Mouse (Mus musculus): Measurements from ENCODE around the gene Mdp1. TPM values are rescaled to one million over a fixed set of nuclear protein-coding genes. Genes with fewer than 3 reads are reported as not detected.
A peak's percentile ranks its signal among the peaks of the same experiment; 100 is the strongest.

Mdp1 gene
- 50.8 and 51.5 TPM in 2 replicates for total RNA-seq (2014; rRNA removed)
- 60.0 and 63.5 TPM in 2 replicates for polyA plus RNA-seq (2015; fragmentation: Nextera tagmentation; extraction: Ambion mirVana)

DNA sequence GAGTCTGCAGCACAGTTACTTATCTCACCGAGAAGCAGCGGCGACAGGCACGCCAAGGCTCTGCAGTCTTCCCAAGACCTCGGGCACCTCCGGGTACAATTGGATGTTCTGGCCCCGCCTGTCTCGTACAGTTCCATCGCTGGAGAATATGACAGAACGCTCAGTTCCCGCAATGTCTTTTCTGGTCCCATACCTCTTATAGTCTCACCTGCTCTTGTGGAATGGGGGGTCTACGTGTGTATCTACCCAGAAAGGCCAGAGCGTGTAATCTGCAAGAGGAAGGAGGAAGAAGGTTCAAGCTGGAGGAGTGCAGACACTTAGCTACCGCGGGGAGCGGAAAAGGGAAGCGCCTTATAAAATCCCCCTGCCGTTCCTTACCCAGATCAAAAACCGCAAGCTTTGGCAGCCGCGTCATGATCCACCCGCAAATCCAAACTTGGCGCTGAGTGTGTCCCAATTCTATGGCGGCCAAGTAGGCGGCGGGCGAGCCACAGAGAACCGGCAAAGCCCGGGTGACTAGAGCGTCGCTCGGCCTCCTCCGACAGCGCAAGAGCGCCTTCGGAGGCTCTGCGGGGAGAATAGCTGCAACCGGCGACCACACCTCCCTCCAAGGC is at the start of gene Mdp1:
Mdp1 (minus strand) TSS at position 549 of the 614 bp plus-strand sequence.
- Histone ChIP-seq H3K4me2 (ENCODE audit: low read depth) (peak within 1 kb of the TSS; percentile 59), H3K4me3 (ENCODE audit: low read depth, low read length) (peak within 1 kb of the TSS; percentile 60), H3K27me3 (ENCODE audit: insufficient read depth, low read length) (no peaks in the 10 kb centered on the region), H3K9me3 (ENCODE audit: low read length) (no peaks in the 10 kb centered on the region), H3K36me3 (ENCODE audit: insufficient read depth) (peaks cover 25% of the 10 kb centered on the region), H3K27ac (ENCODE audit: low read depth, low read length) (peak within 1 kb of the TSS; percentile 83), H3K4me1 (ENCODE audit: insufficient read depth) (0 out of 2 replicates have a peak, but pooled peaks cover 2% of the 10 kb centered on the region), H3K9ac (peak within 1 kb of the TSS; percentile 59)
- WGBS: 2% methylated on average over 39 of the region's 39 CpGs
- peak; percentile 62 for TF ChIP-seq CTCF (IDR thresholded peaks at IDR 0.05; ENCODE audit: low read depth)
- DNase-seq: peak; percentile 92
- ATAC-seq: peak; percentile 99

DNA sequence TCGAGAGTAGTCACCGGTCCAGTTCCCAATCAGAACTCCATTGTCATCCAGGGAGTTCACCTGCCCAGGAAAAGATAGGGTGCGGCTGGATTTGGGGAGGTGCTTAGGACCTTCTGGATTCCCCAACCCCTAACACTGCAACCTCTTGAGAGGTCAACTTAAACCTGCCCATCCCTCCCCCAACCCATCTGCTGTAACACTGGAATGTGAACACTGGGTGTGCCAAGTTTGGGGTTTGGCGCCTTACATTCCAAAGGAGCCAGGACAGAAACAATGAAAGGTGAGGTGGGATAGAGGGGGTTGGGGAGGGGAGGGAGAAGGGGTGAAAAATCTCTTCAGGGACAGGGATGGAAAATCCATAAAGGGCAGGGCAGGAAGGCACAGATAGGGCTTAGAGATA is 49.2 kb upstream of the Mdp1 start:
- DNase-seq (no peak), ATAC-seq (no peak)
- Histone ChIP-seq H3K27ac (ENCODE audit: low read depth, low read length) (no peak overlapping the region), H3K4me1 (ENCODE audit: insufficient read depth) (no peaks in the 10 kb centered on the region), H3K27me3 (ENCODE audit: insufficient read depth, low read length) (peaks cover 6% of the 10 kb centered on the region; the same call in 1 of the 2 replicates), H3K9me3 (ENCODE audit: low read length) (no peaks in the 10 kb centered on the region), H3K9ac (no peak overlapping the region), H3K36me3 (ENCODE audit: insufficient read depth) (no peaks in the 10 kb centered on the region), H3K4me3 (ENCODE audit: low read depth, low read length) (no peak overlapping the region), H3K4me2 (ENCODE audit: low read depth) (no peak overlapping the region)
- no peak for TF ChIP-seq CTCF (IDR thresholded peaks at IDR 0.05; ENCODE audit: low read depth)
- 84% methylated on average over 4 of the region's 4 CpGs for WGBS

DNA sequence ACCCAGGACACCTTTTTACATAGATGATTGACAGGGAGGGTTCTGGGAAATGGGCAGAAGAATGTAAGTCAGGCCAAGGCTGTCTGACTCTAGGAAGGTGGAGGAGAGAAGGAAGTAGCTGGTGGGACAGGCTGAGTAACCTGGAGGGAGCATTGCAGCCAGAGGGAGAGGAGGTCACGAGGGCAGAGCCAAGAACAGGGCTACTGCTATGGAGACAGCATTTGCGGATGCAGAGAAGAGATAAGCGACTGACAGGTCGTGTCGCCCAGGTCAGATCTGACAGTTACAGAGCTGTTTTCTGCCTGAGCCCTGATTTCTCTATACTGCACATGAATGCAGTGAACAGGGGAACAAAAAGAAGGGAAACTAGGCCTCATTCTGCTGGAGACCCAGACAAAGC is 47.1 kb upstream of the Mdp1 start:
- H3K36me3 ChIP-seq (ENCODE audit: insufficient read depth): no peaks in the 10 kb centered on the region
- WGBS: 86% methylated on average over 5 of the region's 5 CpGs
- H3K27ac ChIP-seq (ENCODE audit: low read depth, low read length): no peak overlapping the region
- H3K27me3 ChIP-seq (ENCODE audit: insufficient read depth, low read length): no peaks in the 10 kb centered on the region
- DNase-seq (no peak), ATAC-seq (no peak)
- H3K9me3 ChIP-seq (ENCODE audit: low read length): no peaks in the 10 kb centered on the region
- H3K4me1 ChIP-seq (ENCODE audit: insufficient read depth): no peaks in the 10 kb centered on the region
- no peak overlapping the region for H3K9ac ChIP-seq
- H3K4me3 ChIP-seq (ENCODE audit: low read depth, low read length): no peak overlapping the region
- H3K4me2 ChIP-seq (ENCODE audit: low read depth): no peak overlapping the region
- TF ChIP-seq CTCF (IDR thresholded peaks at IDR 0.05; ENCODE audit: low read depth): no peak

DNA sequence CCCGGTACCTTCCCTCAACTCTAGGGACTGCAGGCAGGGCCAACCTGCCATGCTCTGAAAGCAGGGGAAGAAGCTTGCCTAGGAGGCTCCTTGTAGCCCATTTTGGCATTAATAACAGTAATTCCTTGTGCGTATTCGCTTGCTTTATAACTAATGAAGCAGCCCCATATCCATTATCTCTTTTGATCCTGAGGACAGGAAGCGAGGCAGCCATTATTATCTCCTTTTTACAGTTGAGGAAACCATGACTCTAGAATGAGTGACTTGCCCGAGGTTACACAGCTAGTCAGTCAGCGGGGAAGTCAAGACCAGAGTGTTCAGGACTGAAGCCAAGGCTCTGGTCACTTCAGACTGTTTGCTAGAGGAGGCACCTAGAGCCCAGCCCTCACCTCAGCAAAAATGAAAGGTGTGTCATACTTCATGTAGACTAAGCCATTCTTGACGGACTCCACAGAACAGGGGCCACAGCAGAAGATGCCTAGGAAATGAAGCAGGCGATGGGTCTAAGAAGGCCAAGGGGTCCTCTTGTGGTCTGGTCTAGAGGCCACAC is 45.8 kb upstream of the Mdp1 start:
- WGBS: 91% methylated on average over 8 of the region's 8 CpGs
- TF ChIP-seq CTCF (IDR thresholded peaks at IDR 0.05; ENCODE audit: low read depth): no peak
- no peaks in the 10 kb centered on the region for H3K36me3 ChIP-seq (ENCODE audit: insufficient read depth)

DNA sequence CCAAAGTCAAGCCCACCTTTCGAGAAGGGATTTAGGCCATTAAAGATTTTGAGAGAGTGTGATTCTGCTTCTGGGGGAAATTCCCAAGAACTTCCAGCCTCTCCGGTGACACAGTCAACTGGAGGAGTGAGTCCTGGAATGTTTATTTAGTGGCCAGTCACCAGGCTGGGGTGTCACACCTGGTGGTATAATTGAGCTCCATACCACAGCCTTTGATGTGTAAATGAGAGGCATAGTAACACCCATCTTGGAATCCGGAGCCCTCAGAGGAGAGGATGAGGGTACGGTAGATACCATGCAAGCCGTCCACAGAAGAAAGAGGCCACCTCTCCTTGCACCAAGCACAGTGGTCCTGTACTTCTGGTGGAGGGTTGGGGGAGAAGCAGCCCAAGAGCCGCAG is 42.5 kb upstream of the Mdp1 start:
- H3K4me3 ChIP-seq (ENCODE audit: low read depth, low read length): no peak overlapping the region
- ATAC-seq: no peak
- 67% methylated on average over 6 of the region's 6 CpGs for WGBS

More for the DNA sequence above, 45.8 kb upstream of the Mdp1 start:
- Histone ChIP-seq H3K9me3 (ENCODE audit: low read length) (no peaks in the 10 kb centered on the region), H3K9ac (no peak overlapping the region), H3K27ac (ENCODE audit: low read depth, low read length) (no peak overlapping the region), H3K27me3 (ENCODE audit: insufficient read depth, low read length) (no peaks in the 10 kb centered on the region), H3K4me3 (ENCODE audit: low read depth, low read length) (no peak overlapping the region), H3K4me1 (ENCODE audit: insufficient read depth) (no peaks in the 10 kb centered on the region), H3K4me2 (ENCODE audit: low read depth) (no peak overlapping the region)
- DNase-seq (no peak), ATAC-seq (no peak)

DNA sequence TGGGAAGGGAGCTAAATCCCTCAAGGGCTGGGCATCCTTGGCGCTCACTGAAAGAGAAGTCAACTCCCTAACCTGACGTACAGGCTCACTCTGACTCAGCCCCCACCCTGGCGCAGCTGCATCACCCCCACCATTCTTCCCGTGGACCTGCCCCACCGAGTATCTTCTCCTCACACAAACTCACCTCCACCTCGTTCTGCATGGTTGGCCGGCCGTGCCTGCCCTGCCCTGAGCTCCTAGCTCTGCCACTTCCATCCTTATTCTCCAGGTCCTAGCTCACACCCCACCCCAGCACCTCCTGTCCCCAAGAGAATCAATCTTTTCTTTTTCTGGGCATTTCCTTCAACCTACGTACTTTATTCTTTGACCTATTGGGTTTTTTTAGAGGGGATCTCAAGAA is 40.8 kb upstream of the Mdp1 start:
- no peaks in the 10 kb centered on the region for H3K4me1 ChIP-seq (ENCODE audit: insufficient read depth)
- H3K4me3 ChIP-seq (ENCODE audit: low read depth, low read length): no peak overlapping the region
- no peak overlapping the region for H3K9ac ChIP-seq
- no peaks in the 10 kb centered on the region for H3K27me3 ChIP-seq (ENCODE audit: insufficient read depth, low read length)
- no peaks in the 10 kb centered on the region for H3K36me3 ChIP-seq (ENCODE audit: insufficient read depth)
- no peak for TF ChIP-seq CTCF (IDR thresholded peaks at IDR 0.05; ENCODE audit: low read depth)
- no peaks in the 10 kb centered on the region for H3K9me3 ChIP-seq (ENCODE audit: low read length)
- ATAC-seq (no peak), DNase-seq (no peak)
- H3K4me2 ChIP-seq (ENCODE audit: low read depth): no peak overlapping the region
- no peak overlapping the region for H3K27ac ChIP-seq (ENCODE audit: low read depth, low read length)
- whole genome bisulfite sequencing: 59% methylated on average over 9 of the region's 9 CpGs

More for the DNA sequence above, 42.5 kb upstream of the Mdp1 start:
- no peak overlapping the region for H3K4me2 ChIP-seq (ENCODE audit: low read depth)
- H3K36me3 ChIP-seq (ENCODE audit: insufficient read depth): no peaks in the 10 kb centered on the region
- H3K9me3 ChIP-seq (ENCODE audit: low read length): no peaks in the 10 kb centered on the region
- no peaks in the 10 kb centered on the region for H3K27me3 ChIP-seq (ENCODE audit: insufficient read depth, low read length)
- no peak overlapping the region for H3K27ac ChIP-seq (ENCODE audit: low read depth, low read length)
- no peak for TF ChIP-seq CTCF (IDR thresholded peaks at IDR 0.05; ENCODE audit: low read depth)
- DNase-seq: no peak
- H3K4me1 ChIP-seq (ENCODE audit: insufficient read depth): no peaks in the 10 kb centered on the region
- no peak overlapping the region for H3K9ac ChIP-seq

DNA sequence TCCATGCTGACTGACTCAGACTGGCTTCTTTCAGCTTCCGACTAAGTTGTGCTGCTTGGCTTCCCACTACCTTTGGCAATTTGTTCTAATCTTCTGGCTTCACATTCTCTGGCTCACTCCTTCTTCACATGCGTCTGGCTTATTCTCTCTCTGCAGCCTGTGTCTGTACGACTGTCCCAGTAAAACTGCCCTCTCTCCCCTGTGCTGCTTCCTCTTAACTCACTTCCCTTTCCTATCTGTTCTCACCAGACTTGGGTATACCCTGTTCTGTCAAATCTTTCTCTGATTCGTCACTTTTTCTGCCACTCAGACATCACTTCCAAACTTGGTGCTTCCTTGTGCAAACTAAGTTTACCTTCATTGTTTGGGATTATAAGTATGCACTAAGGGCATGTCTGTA is 36.9 kb upstream of the Mdp1 start:
- 81% methylated on average over 4 of the region's 4 CpGs for WGBS
- no peak for DNase-seq
- Histone ChIP-seq H3K36me3 (ENCODE audit: insufficient read depth) (no peaks in the 10 kb centered on the region), H3K27ac (ENCODE audit: low read depth, low read length) (no peak overlapping the region), H3K9ac (no peak overlapping the region), H3K4me1 (ENCODE audit: insufficient read depth) (no peaks in the 10 kb centered on the region), H3K4me2 (ENCODE audit: low read depth) (no peak overlapping the region), H3K4me3 (ENCODE audit: low read depth, low read length) (no peak overlapping the region), H3K27me3 (ENCODE audit: insufficient read depth, low read length) (no peaks in the 10 kb centered on the region), H3K9me3 (ENCODE audit: low read length) (no peaks in the 10 kb centered on the region)
- no peak for ATAC-seq
- TF ChIP-seq CTCF (IDR thresholded peaks at IDR 0.05; ENCODE audit: low read depth): no peak

Measured in forebrain, postnatal 0 days (tissue).